Mouse (Mus musculus) gastrocnemius, postnatal 10 days (tissue): ENCODE measurements around the gene Zfp367. TPM values are rescaled to one million over a fixed set of nuclear protein-coding genes. Genes with fewer than 3 reads are reported as not detected.
A peak's percentile ranks its signal among the peaks of the same experiment; 100 is the strongest.

Experiments used
- DNase-seq: peaks from one replicate; pipeline ENCODE4 v3.0.0; 2021; ENCODE audit warnings: mixed read lengths
- total RNA-seq, 2 experiments: library from RNA; stranded (reverse); gene quantifications; 2 replicates each; pipeline ENCODE4 v1.2.3; 2021

Gene Zfp367
- total RNA-seq, 2 experiments from 2014 or later = 9.8 to 12.5 TPM

- DNase-seq = no peak
Measured at GRCm38 (mm10) chr13:64154651-64155050, 1.6 kb upstream of the Zfp367 start.

DNA sequence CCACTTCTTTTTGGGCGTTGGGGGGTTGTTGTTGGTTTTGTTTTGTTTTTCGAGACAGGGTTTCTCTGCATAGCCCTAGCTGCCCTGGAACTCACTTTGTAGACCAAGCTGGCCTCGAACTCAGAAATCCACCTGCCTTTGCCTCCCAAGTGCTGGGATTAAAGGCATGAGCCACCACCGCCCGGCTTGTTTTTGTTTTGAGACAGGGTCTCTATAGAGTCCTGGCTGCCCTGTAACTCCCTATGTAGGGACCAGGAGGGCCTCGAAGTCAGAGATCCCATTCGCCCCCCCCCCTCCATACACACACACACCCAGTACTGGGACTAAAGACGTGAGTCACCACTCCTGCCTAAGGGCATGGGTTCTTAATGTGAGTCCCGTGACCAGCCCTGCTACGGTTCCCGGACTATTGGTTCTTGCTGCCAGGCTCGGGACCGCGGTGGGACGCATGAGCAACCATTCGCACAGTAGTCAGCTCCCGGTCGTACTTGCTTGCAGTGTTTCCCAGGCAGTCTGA lies 807 bp upstream of the Zfp367 start:
- DNase-seq = peak; percentile 34

DNA sequence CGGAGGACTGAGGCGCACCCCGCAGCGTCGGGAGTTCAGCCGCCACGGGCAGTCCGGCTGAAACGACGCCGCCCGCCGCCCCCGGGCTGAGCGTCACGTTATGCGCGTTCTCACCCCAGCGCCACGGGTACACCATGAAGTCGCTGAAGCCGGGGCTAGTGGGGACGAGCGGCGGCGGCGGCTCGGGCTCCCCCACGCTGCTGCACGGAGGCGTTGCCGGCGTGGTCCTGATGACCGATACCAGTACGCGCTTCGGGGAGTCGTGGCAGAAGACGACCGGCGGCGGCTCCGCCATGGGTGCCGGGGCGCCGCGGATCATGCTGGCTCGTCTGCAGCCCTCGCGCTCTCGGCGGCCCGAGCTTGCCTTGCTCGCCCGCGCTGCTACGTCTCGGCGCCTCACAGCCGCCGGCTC lies 325 bp downstream of the Zfp367 start:
- peak; percentile 49 for DNase-seq

- peak; percentile 87 for DNase-seq
Measured at GRCm38 (mm10) chr13:64152241-64152669, 747 bp downstream of the Zfp367 start.

DNA sequence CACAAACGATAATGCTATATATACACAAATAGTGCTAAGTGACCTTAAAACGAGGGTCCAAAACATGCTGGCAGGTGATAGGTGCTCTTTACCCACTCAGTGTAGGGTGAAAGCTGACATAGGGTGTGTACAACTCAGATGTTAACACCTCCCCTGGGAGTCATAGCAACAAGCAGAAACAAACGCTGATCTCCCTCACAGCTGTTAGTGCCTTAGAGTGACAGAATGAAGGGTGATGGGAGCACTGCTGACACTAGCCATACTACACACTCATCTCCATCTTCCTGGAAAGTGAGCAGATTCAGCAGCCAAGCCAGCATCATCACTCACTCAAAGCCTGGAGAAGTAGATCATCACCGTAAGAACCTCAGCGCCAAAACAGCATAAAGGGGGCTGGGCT lies 2.9 kb downstream of the Zfp367 start:
- no peak for DNase-seq

- DNase-seq = peak; percentile 17
Measured at GRCm38 (mm10) chr13:64129616-64130375, 23.2 kb downstream of the Zfp367 start.

DNA sequence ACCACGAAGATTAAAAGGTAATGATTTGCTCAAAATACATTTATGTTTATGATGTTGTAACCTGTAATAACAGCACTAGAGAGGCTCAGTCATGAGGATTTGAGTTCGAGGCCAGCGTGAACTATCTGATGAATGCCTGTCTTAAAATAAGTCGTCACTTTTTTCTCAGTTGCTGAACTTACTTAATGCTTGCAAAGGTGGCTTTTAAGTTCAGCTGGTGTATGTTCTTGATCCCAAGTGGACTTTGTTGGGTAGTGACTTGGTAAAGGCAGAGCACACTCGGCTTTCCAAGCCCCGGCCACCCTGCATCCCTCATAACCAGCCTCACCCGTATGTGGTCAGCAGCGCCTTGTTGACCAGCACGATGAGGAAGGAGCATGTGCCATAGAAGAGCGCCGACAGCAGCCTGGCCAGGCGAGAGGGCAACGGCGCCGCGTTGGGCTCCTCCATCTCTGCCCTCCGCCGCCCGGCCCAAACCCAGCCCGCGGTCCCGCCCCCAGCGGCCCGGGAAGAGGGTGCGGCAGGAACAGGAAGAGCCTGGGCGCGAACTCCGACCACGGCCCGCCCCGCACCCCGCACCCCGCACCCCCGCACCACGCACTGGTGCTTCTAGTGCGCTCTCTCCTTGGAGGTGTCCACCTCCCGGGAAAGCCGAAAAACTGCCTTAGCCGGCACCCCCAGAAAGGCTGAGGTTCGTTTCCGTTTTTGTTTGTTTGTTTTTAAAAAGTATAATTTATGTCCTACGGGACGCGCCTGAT lies 24.0 kb downstream of the Zfp367 start, which contains the start of gene Slc35d2:
TSS of gene Slc35d2 (minus strand) at position 511 of the 758 bp plus-strand sequence.
- DNase-seq = peak; percentile 72

DNA sequence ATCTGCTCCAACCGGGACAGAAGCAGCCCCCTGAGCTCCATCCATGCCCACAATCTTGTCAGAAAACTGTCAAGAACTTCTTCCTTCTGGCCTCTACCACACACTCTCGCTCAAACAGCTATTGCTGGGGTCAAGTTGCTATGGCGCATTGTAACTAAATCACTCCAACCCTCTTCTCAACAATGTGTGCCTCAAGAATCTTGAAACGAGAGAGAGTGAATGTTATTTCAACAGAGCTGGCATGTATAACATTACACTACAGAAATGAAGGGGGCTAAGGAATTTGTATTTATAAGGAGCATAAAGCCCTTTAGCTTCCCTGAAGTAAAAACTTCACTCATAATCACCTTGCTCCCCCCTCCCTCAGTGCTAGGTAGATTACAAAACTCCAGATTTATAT lies 26.7 kb downstream of the Zfp367 start:
- DNase-seq = no peak

DNA sequence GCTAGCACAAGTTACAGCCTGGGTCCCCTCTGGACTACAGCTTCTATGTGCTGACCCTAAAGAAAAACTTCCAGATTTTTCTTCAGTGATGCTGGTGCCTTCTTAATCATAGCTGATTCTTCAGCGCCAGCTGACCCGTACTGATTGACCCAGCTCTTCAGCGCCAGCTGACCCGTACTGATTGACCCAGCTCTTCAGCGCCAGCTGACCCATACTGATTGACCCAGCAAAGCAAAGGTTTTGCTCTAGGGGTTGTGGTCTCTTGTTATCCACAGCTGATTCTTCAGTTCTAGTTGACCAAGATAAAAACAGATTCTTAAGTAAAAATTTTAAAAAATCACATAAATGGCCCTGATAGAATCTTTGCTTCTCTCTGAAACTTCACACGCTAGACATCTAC lies 28.1 kb downstream of the Zfp367 start:
- no peak for DNase-seq

DNA sequence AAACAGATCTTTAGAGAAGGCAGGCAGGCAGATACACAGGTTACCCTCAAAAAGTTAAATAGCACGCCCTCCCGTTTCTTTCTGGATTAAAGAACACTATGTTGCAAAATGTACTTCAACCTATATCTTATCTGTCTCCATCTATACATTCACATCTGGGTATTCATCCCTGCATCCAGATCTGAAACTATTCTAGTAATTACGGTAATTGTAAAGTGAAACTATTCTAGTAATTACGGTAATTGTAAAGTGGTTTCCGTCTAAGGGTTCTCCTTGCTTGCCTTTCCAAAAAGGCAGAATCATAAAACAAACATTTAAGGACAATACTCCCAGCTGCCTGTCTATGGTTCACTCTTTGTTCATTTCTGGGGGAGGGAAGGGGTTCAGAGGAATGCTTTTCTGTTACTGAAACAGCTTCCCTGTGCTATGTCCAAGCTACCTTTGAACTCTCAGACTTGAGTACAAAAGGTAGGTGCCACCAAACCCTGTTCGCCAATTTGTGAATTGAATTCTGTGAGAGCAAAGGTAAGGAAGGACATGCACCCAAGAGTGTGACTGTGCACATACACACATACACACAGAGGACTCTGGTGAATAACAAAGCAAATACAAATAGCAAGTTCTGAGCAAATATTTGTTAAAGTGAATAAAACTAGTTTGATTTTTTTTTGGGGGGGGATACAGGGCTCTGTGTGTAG lies 29.4 kb downstream of the Zfp367 start:
- DNase-seq = no peak

GRCm38 (mm10) chr13:64120760-64121159 lies 32.2 kb downstream of the Zfp367 start:
- DNase-seq = no peak

DNA sequence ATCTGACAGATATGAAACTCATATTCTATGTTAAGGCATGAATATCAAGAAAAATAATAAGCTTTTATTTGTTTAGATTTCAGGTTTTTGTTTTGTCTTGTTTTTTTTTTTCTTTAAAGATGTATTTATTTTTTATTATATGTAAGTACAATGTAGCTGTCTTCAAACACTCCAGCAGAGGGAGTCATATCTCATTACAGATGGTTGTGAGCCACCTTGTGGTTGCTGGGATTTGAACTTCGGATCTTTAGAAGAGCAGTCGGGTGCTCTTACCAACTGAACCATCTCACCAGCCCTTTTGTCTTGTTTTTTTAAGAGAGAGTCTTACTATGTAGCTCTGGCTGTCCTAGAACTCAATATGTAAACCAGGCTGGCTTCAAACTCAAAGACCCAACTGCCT lies 35.6 kb downstream of the Zfp367 start:
- DNase-seq = no peak

DNA sequence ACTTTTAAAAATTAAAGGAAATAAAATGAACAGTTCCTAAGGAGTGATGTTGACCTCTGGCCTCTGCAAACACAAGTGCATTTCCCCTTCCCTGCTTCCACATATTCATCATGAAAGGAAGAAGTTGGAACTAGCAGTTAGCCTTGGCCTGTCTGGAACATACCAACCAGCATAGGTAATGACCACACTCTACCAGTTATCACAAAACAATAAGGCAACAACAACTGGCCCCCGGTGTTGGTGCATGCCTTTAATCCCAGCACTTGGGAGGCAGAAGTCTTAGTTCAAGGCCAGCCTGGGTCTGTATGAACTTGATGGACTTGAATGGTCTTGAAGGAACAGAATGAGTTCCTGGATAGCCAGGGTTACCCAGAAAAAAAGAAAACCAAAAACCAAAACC lies 42.6 kb downstream of the Zfp367 start:
- DNase-seq = no peak

GRCm38 (mm10) chr13:64108381-64108850 lies 44.6 kb downstream of the Zfp367 start:
- DNase-seq = no peak

DNA sequence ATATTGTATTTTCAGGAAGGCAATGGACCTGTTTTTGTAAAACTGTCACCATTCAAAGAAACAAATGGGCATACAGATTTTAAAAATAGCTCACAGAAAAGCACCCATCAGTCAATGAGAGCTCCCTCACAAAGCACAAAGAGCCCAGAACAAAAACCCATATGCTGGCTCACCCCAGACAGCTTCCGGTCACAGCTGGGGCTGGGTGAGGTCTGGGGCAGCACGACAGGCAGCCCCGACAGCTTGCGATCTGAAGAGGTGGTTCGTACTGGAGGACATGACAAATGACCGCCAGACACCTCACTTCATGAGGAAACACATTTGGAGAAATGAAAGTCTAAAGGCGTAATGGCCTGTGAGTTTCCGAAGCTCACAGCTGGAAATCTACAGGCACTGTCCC lies 45.5 kb downstream of the Zfp367 start:
- DNase-seq = no peak

DNA sequence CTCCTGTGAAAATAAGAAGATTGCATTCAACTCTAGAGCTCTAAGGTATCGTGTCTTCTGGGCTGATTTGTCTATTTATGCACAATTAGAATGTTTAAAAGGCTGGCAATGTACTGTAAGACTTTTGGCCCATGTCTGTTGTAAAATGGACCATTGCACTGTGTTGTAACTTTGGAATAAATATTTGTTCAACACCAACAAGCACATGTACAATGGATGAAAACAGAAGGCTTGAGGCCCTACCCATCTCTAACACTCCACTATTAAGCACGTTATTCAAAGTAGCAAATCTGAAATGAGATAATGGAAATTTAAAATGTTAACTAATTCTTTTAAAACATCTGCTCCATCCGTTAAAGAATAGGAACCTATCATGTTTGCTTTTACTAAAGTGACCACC lies 45.9 kb downstream of the Zfp367 start:
- no peak for DNase-seq

- no peak for DNase-seq
Measured at GRCm38 (mm10) chr13:64105690-64106089, 47.3 kb downstream of the Zfp367 start.

DNA sequence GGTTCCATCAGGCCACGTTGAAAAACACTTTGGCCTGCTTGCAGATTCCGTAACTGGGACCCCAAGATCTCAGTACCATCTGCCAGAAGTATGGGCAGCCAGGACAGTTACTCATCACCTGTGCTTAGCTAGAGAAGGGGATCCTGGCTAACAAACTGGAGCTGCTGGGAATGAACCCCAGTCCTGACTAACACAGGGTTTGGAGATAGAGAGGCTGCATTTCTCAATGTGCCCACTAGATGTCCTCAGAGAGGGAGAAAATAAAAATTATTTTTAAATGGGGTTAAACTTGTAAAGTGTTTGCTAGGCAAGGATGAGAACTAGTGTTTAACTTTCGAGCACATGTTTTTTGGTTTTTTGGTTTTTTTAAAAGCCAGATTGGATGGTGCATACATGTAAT lies 52.8 kb downstream of the Zfp367 start:
- DNase-seq = peak; percentile 18

- peak; percentile 31 for DNase-seq
Measured at GRCm38 (mm10) chr13:64098992-64099391, 54.0 kb downstream of the Zfp367 start.

DNA sequence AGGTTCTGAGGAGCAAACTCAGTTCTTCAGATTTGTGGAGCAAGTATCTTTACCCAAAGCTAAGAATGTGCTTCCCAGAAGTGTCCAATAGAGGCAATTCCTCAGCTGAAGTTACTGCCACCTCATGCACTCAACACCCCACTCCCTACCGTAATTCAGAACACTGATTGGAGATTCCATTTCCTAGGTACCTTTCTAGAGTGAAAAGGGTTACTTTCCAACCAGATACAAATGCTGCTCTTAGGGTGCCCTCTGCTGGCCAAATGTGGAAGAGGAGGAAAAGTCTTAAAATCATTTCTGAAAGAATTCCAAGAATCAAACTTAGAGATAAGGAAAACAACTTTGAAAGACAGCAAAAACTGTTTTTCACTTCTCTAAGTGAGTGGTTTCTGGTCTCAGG lies 59.7 kb downstream of the Zfp367 start:
- DNase-seq = peak; percentile 78

- no peak for DNase-seq
Measured at GRCm38 (mm10) chr13:64092752-64093151, 60.2 kb downstream of the Zfp367 start.

DNA sequence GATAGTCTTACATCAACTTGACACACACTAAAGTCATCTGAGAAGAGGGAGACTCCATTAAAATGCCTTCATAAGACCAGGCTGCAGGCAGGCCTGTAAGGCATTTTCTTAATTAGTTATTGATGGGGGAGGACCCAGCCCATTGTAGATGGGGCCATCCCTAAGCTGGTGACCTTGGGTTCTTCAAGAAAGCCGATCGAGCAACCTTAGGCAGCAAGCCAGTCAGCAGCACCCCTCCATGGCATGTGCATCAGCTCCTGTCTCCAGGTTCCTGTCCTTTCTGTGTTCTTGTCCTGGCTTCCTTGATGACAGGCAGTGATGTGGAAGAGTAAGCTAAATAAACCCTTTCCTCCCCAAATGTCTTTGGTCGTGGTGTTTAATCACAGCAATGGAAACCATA lies 60.9 kb downstream of the Zfp367 start:
- DNase-seq = no peak

DNA sequence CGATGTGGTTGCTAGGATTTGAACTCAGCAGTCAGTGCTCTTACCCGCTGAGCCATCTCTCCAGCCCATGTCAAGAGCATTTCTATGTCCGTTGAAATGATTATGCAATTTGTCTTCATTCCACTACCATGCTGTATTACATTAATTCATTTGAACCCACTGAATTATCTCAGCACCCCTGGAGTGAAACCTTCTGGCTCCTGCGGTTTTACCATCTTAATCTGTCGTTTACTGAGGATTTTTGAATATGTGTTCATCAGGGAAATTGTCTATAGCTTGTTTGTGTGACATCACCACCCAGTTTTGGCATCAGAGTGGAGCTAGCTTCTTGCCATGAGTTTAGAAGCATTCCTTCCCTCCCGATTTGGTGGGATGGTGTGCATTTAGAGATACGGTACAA lies 62.0 kb downstream of the Zfp367 start:
- no peak for DNase-seq
